8 mouse cellular contexts compared by ENCODE assay signal in the genomic region with DNA sequence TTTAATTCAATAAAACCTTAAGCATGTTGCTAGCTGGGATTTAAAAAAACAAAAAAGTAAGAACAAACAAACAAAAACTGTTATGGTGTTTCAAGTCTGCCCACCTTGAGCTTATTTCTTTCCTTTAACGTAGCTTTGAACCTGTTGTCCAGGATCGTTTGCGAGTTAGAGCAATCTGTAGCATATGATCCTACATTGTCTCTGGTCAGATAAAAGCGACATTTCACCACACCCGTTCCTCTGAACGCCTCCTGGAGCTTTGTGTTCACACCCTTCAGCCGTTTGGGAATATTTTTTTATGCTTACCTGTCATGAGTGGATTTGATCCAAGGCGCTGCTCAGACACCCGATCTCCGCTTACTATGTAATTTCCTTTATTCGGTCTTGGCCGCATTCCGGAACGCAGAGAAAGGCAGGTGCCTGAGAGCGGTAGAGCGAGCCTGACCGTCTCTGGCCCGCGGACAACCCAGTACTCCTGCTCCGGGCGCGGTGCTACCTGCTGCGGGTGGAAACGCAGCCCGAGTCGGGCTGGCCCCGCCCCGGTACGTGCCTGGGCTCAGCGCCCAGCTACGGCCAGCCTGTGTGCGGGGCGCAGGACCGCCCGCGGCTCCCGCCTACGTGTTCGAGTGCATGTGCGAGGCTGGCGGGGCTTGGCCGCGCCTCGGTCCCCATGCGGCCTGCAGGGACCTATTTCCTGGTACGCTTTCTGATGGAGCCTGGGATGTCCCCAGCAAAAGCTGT. TPM values are rescaled to one million over a fixed set of nuclear protein-coding genes. Genes with fewer than 3 reads are reported as not detected.
DNase-seq lines count a peak whose midpoint lies in the region; ATAC-seq lines count a peak whose summit lies in the region.

No protein-coding gene starts in this region.

- H3K36me3 ChIP-seq in hindbrain, embryonic 11.5 days (ENCODE audit: control insufficient read depth, insufficient read depth, low read length) = no peaks in the 10 kb centered on the region

- WGBS in hindbrain, embryonic 11.5 days = 7% methylated on average over 46 of the region's 46 CpGs

- peaks cover 3% of the 10 kb centered on the region; the same call in 1 of the 2 replicates for H3K27me3 ChIP-seq in hindbrain, embryonic 11.5 days (ENCODE audit: control insufficient read depth, insufficient read depth, low read length)

- H3K4me3 ChIP-seq in hindbrain, embryonic 11.5 days (ENCODE audit: low read depth, low read length) = peak overlapping the region; percentile 22

- no peaks in the 10 kb centered on the region for H3K9me3 ChIP-seq in hindbrain, embryonic 11.5 days (ENCODE audit: control insufficient read depth, low read length)

- ATAC-seq in frontal cortex, adult (ENCODE audit: low TSS enrichment) = peak; percentile 70
- peak; percentile 88 for ATAC-seq in hindbrain, embryonic 11.5 days (ENCODE audit: low FRiP score)
- no peak for ATAC-seq in activated CD4-positive, CD25-positive, alpha-beta regulatory T cell, adult 4 months

- H3K27ac ChIP-seq in hindbrain, embryonic 11.5 days (ENCODE audit: low read depth, low read length) = no peak overlapping the region

- no peaks in the 10 kb centered on the region; the same call in 1 of the 2 replicates for H3K4me1 ChIP-seq in hindbrain, embryonic 11.5 days (replicated peaks; ENCODE audit: control insufficient read depth, insufficient read depth, low read length)

- peak overlapping the region; percentile 16; the same call in 1 of the 2 replicates for H3K9ac ChIP-seq in hindbrain, embryonic 11.5 days (ENCODE audit: low read depth, low read length)

- DNase-seq in Muller cell, postnatal 12 days (ENCODE audit: inconsistent ontology term) = peak; percentile 80
- peak; percentile 80 for DNase-seq in cerebellum, adult 8-10 months
- DNase-seq in hindbrain, embryonic 11.5 days (ENCODE audit: low spot score) = peak; percentile 73
- peak; percentile 26 to 30 for DNase-seq in layer of hippocampus, postnatal 25 days (ENCODE audit: extremely low spot score in 1 of 2, low spot score in 1 of 2)
- DNase-seq in lung, postnatal 10 days = peak; percentile 16
- peak; percentile 45 for DNase-seq in ovary, postnatal 36 days (ENCODE audit: low spot score)

- peak overlapping the region; percentile 33 for H3K4me2 ChIP-seq in hindbrain, embryonic 11.5 days (replicated peaks; ENCODE audit: low read depth, low read length)

RNA-seq across cellular contexts. Expression of gene Gm49321, which starts 12.0 kb away (rescaled TPM):
- 19.8 and 19.9 TPM in 2 replicates for polyA plus RNA-seq in hindbrain, embryonic 11.5 days (2014; fragmentation: Nextera tagmentation; extraction: Ambion mirVana)
- 10 to 100 TPM in 1 of 2 experiments, 1 to 10 TPM in 1; 8.6 to 12.1 TPM for total RNA-seq in layer of hippocampus, postnatal 25 days (2021)
- polyA plus RNA-seq in activated CD4-positive, CD25-positive, alpha-beta regulatory T cell, adult 4 months (2017; shearing (Covaris generic)) = 10 to 100 TPM; 10.8 to 21.0 TPM

RNA-seq across cellular contexts. Expression of gene Snapc1, which starts 14.8 kb away (rescaled TPM):
- polyA plus RNA-seq in hindbrain, embryonic 11.5 days (2014; fragmentation: Nextera tagmentation; extraction: Ambion mirVana) = 24.1 and 28.3 TPM in 2 replicates
- 10 to 100 TPM; 31.4 to 36.7 TPM for total RNA-seq in layer of hippocampus, postnatal 25 days (2021)
- 10 to 100 TPM; 13.3 to 21.9 TPM for polyA plus RNA-seq in activated CD4-positive, CD25-positive, alpha-beta regulatory T cell, adult 4 months (2017; shearing (Covaris generic))

RNA-seq across cellular contexts. Expression of gene Syt16, which starts 48.0 kb away (rescaled TPM):
- polyA plus RNA-seq in hindbrain, embryonic 11.5 days (2014; fragmentation: Nextera tagmentation; extraction: Ambion mirVana) = 5.4 and 5.5 TPM in 2 replicates
- total RNA-seq in layer of hippocampus, postnatal 25 days (2021) = 10 to 100 TPM; 62.5 to 67.0 TPM
- polyA plus RNA-seq in activated CD4-positive, CD25-positive, alpha-beta regulatory T cell, adult 4 months (2017; shearing (Covaris generic)) = not detected

RNA-seq across cellular contexts. Expression of gene Hif1a, which starts 48.3 kb away (rescaled TPM):
- polyA plus RNA-seq in hindbrain, embryonic 11.5 days (2014; fragmentation: Nextera tagmentation; extraction: Ambion mirVana) = 130 and 139 TPM in 2 replicates
- total RNA-seq in layer of hippocampus, postnatal 25 days (2021) = 10 to 100 TPM; 55.5 to 59.9 TPM
- polyA plus RNA-seq in activated CD4-positive, CD25-positive, alpha-beta regulatory T cell, adult 4 months (2017; shearing (Covaris generic)) = 10 to 100 TPM; 65.7 to 77.4 TPM

Comparison
In these comparisons a context has a peak if more than half of its experiments do, and no peak if none do; other contexts are left out.
1. DNase-seq: peak in every context shown above with its lines; median percentile 80 in Muller cell, postnatal 12 days; 80 in cerebellum, adult 8-10 months; 73 in hindbrain, embryonic 11.5 days; 45 in ovary, postnatal 36 days; 28 in layer of hippocampus, postnatal 25 days; 16 in lung, postnatal 10 days.